Mouse (Mus musculus): ENCODE results near the gene Tfeb.

Tfeb gene
- long read RNA-seq, experiment 1, transcript Tfeb-202 (9 exons, 2,342 nt): major isoform, 5 of 6 reads
- long read RNA-seq, experiment 1, partial matches to known transcripts: 0 of 6 reads
- long read RNA-seq, experiment 1, other reads (novel, unspliced or antisense): 1 of 6 reads
- long read RNA-seq, experiment 2, transcript Tfeb-202 (9 exons, 2,342 nt): major isoform, 5 of 11 reads
- long read RNA-seq, experiment 2, partial matches to known transcripts: 2 of 11 reads
- long read RNA-seq, experiment 2, other reads (novel, unspliced or antisense): 3 of 11 reads

DNA sequence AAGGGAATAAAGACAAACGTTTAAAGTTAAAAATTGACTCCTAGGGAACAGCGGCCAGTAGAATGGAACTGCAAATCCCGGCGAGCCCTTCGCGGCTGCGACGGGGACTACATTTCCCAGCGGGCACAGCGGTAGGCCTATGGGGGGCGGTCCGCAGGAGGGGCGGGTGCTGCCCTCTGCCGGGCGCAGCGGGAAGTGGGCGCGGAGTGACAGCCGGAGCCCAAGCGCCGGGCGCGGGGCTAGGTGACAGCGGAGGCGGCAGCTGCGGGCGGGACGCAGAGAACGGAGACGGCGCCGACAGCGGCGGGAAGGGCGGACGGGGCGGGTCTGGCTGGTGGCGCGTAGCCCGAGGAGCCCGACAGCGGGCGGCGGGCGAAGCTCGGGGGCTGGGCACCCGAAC is at the start of gene Tfeb:
TSS of gene Tfeb (plus strand) at position 175 of the 400 bp plus-strand sequence.
- intact Hi-C loops (cut with DNase I): no loop called here

DNA sequence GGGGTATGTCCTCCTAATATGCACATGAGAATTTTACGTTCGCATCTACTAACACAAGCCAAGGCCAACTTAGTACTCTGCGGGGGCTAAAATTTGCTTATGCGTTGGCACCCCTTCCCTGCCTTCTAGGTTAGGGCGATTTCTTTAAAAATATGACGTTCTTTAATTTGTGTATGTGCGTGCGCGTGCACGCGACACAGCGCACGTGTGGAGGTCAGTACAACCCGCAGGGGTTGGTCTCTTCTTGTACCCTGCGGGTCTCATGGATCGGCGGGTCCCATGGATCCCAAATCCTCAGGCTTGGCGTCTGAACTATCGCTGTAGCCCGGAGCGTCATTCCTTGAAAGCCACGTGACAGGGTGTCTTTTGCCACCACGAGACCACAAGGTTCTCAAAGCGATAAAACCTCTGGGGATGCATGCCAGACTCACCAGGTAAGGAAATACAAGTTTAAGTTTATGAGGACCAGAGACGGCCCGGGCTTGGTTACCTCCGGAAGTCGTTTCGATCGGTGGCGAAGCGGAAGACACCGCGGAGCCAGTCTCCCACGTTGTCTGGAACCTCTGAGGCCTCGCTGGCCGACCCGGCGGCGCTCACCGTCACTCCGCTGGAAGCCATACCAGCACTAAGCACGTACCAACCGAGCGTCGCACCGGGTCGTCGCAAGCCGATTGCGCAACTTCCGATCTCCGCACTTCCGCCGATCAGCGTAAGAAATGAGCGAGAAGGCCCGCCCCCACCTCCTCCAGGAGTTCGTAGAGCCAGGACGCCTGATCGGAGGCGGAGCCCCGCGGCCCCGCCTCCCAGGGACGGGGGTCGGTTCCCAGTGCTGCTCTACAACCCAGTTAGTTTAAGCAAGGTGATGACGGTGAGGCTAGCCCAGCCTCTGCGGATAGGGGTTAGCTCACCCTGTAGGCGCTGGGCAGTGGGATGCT is 49.2 kb upstream of the Tfeb start:
- intact Hi-C loops (cut with DNase I): loop anchor here (5.0 kb wide), 1 partner anchor 180 kb away; the partner anchor contains the start of gene Ccnd3

DNA sequence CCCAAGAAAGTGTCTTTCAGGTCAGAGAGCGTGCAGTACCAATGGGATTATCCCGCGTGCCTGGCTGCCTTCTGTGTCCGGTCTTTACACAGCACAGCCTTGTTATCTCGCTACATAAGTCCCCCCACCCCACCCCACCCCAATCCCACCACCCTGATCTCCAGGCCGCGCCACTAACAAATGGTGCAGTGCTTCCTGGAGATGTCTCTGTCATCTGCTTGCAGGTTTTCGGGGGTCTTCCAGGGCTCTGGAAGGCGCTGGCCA is 48.6 kb upstream of the Tfeb start, which contains the start of gene Tomm6:
TSS of gene Tomm6 (minus strand) at position 43 of the 264 bp plus-strand sequence.
- intact Hi-C loops (cut with DNase I): loop anchor here (5.0 kb wide), 1 partner anchor 181 kb away; the partner anchor contains the start of gene Ccnd3

DNA sequence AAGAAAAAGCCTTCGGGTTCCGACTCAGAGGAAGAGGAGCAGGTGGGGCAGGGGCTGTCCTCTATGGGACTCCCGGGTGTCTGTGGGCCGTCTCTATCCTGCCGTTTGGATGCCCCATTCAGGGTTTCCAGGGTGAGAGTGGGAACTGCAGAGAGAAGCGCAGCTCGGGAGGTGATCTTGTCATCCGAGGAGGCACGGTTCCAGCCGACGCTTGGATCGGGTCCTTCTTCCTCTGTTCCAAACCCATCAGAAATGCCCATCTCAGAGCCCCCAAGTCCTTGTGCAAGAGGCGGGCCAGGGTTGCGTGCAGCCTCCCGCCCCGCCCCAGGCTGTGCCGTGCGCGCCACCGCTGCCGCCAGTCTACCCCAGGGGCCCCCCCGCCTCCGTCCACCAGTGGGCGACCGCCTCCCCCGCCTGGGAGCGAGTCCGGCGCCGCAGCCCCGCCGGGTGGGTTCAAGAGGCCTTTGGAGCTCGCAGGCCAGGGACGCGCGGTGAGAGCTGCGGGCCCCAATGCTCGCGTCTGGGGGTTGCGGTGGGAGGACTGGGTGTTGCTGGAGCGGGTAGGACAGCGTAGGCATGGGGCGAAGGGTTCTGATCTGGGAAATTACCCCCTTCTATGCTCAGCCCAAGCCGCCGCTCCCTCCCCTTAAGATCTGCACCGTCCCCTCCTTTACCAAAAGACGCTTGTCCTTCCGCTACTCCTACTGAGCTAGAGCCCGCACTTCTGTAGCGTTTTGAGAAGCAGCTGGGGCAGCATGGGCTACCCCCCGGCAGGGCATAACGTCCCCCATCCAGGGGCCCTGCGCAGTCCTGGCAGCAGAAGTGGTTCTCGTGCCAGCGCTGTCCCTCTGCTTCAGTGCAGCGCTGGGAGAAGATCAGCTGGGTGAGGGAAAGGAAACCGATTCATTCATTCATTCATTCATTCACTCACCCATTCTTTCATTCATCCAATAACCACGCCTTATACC is 47.9 kb upstream of the Tfeb start, which contains the start of gene Frs3:
TSS of gene Frs3 (plus strand) at position 423 of the 968 bp plus-strand sequence.
- intact Hi-C loops (cut with DNase I): loop anchor here (5.0 kb wide), 1 partner anchor 182 kb away; the partner anchor contains the start of gene Ccnd3

DNA sequence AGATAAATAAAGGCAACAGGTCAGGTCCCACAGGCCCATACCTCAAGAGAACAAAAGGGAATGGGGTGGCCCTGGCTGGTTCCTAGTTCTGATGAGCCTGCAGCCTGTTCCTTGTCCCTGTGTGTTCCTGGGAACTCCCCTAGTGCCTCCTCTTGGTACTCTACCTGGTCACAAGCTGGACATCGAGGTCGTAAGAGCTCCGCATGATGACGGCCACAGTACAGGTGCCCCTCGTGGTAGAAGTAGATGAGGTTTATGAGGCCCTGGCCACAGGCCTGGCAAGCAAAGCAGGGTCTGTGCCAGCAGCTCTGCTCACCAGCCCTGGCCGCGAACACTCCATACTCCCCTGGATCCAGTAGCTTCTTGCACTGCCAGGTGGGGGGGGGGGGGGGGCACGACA is 46.9 kb upstream of the Tfeb start:
- intact Hi-C loops (cut with DNase I): loop anchor here (5.0 kb wide), 1 partner anchor 183 kb away; the partner anchor contains the start of gene Ccnd3

DNA sequence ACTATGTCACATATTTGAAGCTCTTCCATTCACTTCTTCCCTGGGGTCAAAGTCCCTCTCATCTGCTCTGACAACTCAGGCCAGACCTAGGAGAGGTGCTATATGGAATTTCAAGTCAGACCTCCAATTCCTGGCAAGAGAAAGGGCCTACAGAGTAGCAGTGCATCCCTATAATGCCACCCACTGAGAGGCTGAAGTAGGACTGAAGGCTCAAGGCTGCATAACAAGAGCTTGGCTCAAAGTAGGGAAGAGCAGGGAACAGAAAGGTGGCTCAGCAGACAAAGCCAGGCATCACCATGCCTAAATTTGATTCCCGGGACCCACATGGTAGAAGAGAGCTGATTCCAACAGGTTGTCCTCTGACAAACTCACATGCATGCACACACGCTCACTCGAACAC is 45.2 kb upstream of the Tfeb start:
- intact Hi-C loops (cut with DNase I): no loop called here

DNA sequence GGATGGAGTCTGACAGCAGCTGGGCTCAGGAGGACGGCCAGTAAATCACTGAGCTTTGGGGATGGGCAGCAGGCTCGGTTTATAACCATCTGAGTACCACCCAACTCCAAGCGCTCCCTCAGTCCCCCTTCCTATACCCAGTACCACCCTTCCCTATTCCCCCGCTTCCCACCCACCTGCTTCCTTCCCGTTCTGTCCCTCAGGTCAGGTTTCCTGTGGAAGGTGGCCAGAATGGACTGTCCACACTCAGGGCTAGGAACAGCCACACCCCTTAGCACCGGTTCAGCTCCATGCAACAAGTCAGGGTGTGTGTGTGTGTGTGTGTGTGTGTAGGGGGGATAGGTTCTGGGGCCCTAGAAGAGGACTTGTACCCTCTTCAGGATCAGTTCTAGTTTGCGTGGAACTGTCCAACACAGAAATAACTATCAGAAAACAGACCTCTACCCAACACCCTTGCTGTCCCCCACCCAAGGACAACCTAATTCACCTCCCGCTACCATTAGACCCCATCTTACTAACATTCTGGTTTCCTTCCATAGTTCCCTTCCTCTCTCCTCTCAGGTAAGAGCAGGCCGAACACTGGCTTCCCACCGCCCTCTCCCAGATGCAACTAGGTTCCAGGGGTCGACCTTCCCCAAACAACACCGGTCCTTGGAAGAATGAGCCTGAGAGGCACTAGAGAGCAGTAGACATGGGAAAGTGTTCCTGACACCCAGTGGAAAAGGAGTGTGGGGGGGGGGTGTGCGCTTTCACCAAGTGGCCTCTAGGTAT is 43.0 kb upstream of the Tfeb start:
- intact Hi-C loops (cut with DNase I): no loop called here

DNA sequence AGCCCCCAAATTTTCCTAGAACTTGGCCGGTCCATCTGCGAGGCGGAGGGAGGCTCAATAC is 42.6 kb upstream of the Tfeb start, which contains the start of gene Gm21981:
TSS of gene Gm21981 (minus strand) at position 14 of the 61 bp plus-strand sequence.
- intact Hi-C loops (cut with DNase I): no loop called here

DNA sequence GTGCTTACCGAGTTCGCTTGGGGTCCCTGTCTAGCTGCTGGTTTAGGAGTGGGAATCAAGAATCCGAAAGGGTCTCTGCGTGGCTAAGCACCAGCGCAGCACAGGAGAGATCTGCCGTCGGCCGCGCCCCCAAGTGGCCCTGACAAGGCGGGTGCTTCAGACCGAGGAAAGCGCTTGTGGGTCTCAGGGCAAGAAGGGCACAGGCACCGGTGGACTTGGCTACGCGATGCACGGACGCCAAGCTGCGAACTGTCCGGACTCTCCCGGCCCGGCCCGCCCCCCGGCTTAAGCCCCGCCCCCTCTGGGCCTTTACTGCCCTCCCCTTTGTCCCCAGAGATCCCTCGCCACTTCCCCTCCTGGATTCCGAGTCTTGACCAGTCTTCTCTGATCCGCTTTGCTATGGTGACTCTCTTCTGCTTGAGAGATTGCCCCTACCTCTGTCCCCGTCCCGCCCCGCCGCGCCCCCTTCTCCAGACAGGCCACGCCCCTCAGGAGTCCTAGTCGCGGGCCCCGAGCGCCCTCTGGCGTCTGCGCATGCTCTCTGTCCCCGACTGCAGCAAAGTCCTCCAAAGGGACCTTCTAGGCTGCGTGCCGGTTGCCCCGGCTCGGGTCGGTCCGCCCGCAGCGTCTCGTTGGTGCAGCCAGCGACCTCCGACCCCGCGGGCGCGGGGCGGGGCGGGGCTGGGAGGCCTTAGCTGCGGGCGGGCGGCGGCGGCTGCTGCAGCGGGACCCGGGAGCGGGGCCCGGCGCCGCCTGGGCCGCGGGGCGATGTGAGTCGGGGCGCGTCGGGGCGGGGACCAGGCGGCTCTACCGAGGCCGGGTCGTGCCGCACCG is 42.1 kb upstream of the Tfeb start, which contains the start of gene Prickle4:
TSS of gene Prickle4 (minus strand) at position 234 of the 834 bp plus-strand sequence.
- intact Hi-C loops (cut with DNase I): no loop called here

DNA sequence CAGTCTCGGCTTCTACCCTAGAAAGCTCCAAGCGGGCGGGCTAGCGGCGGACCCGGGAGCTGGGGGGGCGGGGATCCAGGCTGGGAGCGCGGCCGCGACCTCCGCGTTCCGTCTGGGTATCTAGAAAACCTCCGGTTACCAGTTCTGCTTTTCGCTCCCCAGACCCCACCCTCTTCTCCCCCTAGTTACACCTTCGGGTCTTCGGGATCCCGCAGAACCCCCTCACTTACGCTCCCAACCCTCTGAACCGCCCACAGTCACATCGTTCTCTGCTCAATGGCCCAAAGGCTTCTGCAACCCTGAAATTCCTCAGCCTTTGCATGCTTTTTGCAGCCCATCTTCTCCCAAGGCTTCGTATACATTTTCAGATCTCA is 41.5 kb upstream of the Tfeb start:
- intact Hi-C loops (cut with DNase I): no loop called here

DNA sequence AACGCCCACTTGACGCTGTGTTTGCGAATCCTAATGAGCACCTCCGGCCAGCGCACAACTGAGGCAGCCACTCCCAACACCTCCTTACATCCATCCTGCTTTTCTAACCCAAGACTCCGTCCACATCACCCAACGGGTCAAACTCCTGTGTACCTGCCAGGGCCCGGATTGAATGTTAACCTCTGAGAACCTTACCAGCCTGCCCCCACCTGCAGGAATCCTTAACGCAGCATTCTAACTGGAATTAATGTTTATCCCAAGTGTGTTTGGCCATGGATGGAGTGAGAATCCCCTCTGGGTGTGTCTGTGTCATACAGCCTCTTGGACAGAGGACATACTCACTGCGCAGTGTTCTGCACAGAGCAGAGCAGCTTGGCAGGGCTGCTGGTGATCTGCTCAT is 38.7 kb upstream of the Tfeb start:
- intact Hi-C loops (cut with DNase I): no loop called here

DNA sequence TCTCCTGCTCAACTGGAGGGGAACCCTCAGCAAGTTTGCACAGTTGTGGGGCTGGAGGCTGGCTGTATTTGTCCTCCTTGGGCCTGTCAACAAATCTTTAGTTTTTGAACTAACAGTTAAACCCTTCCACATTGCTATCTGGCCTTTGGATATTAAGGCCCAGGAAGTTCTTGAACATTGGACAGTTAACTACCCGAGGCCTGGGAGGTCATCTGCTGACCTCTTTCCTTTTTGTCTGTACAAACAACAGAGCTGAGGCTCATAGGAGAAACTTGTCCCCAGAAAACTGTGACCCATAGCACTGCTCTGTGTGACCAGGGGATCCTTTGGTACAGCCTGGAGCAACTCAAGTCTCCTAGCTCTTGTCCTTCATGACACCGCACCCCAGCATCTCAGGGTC is 37.8 kb upstream of the Tfeb start:
- intact Hi-C loops (cut with DNase I): no loop called here

DNA sequence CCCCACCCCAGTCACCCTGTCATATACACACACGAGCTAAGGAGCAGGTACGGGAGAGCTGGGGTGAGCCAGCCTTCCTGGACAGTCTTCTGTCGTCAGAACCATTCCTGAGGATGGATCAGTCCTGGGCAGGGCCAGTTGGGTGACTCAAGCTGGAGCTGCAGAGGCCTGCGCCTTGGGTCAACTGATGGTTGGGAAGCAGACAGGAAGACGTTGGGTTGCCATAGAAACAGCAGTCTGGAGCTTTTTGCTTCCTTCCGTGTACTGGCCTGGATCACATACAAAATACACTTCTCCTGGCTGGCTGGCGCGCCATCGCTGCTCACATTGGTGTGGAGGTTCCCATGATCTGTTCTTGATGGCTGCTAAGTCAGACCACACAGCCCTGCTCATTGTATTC is 35.0 kb upstream of the Tfeb start:
- intact Hi-C loops (cut with DNase I): no loop called here

DNA sequence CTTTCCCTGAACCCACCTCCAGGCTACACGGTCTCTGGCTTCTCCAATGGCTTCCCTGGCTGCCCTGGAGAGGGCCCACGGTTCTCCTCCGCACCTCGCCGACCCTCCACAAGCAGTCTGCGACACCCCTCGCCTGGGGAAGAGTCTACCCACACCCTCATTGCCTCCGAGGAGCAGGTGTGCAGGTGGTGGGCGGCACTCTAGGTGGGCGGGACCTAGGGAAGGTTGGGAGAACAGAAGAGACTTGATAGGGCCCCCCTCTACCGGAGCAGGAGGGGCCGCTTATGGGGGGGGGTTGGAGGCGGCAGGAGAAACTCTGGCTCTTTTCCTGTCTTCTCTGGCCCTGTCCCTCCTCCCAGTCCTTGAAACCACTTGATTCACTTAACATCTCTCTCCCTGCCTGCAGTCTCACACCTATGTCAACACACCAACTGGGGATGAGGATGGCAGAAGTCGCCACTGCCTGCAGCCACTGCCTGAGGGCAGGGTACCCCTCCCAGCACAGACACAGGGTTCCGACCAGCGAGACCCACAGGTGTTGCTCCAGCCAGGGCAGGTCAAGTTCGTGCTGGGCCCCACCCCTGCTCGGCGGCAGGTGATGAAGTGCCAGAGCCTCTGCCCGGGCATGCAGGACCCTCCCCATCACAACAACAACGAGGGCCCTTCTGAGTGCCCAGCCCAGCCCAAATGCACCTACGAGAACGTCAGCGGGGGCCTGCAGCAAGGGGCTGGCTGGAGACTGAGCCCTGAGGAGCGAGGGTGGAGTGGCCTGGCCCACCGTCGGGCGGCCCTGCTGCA is 34.1 kb upstream of the Tfeb start:
- intact Hi-C loops (cut with DNase I): no loop called here

DNA sequence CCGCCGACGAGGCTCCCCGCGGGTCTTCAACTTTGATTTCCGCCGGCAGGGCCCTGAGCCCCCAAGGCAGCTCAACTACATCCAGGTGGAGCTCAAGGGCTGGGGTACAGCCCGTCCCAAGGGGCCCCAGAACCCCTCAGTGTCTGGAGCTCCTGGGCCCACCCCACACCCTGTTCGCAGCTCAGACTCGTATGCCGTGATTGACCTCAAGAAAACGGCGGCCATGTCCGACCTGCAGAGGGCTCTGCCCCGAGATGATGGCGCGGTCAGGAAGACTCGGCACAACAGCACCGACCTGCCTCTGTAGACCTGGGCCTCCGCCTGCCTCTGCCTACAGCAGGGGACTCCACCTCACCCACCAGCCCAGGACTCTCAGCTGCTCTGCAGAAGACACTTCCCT is 33.3 kb upstream of the Tfeb start:
- intact Hi-C loops (cut with DNase I): no loop called here

DNA sequence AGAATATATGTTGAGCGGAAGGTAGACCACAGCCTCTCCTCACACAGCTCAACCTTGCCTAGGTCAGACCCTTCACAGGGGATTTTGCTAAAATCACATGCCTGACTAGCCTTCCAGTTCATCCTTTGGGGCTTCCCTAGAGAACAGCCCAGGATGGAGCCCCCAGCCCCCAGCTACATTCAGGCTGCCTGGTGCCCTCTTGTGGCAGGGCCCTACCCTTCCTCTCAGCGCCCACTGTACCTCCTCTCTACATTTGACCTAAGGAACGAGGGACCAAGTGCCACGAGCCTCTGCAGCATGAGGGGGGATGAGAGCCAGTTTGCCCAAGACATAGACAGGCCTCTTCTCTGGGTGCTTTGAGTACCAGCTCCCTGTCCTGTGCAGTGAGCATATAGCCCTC is 32.1 kb upstream of the Tfeb start:
- intact Hi-C loops (cut with DNase I): no loop called here

DNA sequence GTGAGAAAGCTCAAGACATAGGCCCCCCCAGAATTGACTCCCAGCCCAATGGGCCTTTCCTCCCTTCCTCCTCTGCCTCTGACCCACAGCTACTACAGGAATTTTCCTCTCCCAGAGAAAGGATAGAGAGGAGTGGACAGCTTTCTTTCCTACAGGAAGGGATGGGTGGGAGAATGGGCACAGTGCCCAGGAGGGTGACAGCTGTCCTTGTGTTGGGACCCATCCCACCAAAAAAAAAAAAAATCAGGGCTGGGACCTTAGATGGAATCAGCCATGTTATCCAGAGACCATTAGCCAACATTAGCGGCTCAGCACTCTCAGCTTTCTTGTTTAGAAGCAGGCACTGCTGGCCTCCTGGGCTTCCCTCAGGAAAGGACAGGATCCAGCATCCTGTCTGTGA is 30.6 kb upstream of the Tfeb start:
- intact Hi-C loops (cut with DNase I): no loop called here

DNA sequence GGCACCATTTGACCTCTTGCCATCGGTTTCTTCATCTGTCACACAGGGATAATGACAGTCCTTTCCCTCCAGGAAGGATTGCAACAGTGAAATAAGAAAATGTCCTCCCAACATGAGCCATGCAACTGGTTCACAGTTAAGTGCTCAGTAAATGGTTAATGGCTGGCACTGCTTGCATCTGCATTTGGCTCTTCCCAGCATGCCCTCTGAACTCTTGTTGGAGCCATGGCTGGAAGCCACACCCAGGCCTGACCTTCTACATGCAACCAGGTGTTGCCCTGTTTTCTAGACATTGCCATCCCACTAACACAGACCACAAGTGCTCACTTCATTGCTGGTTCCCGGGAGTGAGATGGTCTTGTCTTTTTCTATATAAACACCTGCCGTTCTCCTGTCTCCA is 28.9 kb upstream of the Tfeb start:
- intact Hi-C loops (cut with DNase I): no loop called here

DNA sequence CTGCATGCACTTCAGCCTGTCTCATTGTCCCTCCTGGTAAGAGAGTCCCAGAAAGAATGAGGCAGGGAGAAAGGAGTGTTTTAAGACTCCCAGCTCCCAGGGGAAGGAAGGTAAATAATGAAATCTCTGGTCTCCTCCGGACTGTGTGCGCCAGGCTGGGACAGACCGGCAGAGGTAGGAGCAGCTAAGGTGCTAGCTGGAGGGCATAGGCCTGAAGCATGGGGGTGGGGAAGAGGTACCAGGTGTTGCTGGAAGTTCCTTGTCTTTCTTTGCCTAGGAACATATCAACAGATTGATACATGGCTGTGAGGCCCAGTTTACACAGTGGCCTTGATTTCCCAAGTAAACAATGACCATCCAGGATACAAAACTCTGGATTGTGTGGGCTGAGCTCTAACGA is 27.9 kb upstream of the Tfeb start:
- intact Hi-C loops (cut with DNase I): no loop called here

Data from adrenal gland (tissue).